Mouse (Mus musculus): ENCODE measurements around the gene Rrp9. TPM values are rescaled to one million over a fixed set of nuclear protein-coding genes. Genes with fewer than 3 reads are reported as not detected.

The Rrp9 gene
- total and polyA plus RNA-seq, 2 experiments from 2014 or later, result 21.0 to 54.6 TPM

DNA sequence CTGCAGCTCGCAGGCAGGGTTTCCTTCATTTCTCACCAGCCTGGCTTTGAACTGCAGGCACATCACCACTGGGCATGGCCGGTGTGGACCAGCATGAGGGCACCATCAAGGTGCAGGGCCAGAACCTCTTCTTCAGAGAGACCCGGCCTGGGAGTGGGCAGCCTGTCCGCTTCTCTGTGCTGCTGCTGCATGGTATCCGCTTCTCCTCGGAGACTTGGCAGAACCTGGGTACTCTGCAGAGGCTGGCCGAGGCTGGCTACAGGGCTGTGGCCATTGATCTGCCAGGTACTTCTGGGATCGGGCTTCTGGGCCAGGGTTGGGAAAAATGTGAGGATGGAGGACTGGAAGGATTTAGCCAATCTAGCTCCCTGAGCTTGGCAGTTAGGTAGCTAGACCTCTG, 25.8 kb upstream of the Rrp9 start:
- Histone ChIP-seq H3K36me3 (replicated peaks; ENCODE audit: control insufficient read depth, insufficient read depth, low read length) (no peaks in the 10 kb centered on the region), H3K4me3 (ENCODE audit: low read depth, low read length) (no peak overlapping the region), H3K27me3 (ENCODE audit: control insufficient read depth, insufficient read depth, low read length) (no peaks in the 10 kb centered on the region), H3K9ac (replicated peaks; ENCODE audit: low read depth, low read length) (no peak overlapping the region), H3K9me3 (replicated peaks; ENCODE audit: control insufficient read depth, low read length) (no peaks in the 10 kb centered on the region), H3K4me2 (ENCODE audit: low read depth, low read length) (no peak overlapping the region), H3K4me1 (ENCODE audit: control insufficient read depth, insufficient read depth) (peaks cover 45% of the 10 kb centered on the region), H3K27ac (ENCODE audit: low read depth) (no peak overlapping the region)
- TF ChIP-seq EP300 (IDR thresholded peaks at IDR 0.05; ENCODE audit: low read depth), result no peak
- 93% methylated on average over 8 of the region's 8 CpGs for WGBS
- DNase-seq (ENCODE audit: low spot score) (no peak), ATAC-seq (ENCODE audit: insufficient read depth, low read depth) (no peak)

DNA sequence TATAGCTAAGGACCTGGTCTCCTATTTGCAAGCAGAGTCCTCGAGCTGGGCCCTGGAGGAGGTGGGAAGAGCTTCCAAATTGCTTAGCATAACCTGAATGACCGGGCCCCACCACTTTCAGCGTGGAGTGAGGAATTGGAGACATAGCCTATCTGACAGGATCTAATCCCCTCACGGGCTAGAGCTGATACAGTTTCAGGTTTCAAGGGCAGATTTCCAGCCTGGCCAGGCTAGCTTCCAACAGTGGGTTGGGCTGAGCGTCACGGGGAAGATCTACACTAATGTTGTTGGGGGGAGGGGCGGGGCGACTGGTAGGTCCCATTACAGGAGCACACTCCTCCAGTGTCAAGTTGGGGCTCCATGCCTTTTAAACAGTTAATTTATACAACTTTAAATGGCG, 25.1 kb upstream of the Rrp9 start:
- Histone ChIP-seq H3K4me1 (ENCODE audit: control insufficient read depth, insufficient read depth) (peaks cover 52% of the 10 kb centered on the region), H3K27ac (ENCODE audit: low read depth) (no peak overlapping the region), H3K4me3 (ENCODE audit: low read depth, low read length) (no peak overlapping the region), H3K27me3 (ENCODE audit: control insufficient read depth, insufficient read depth, low read length) (no peaks in the 10 kb centered on the region), H3K36me3 (replicated peaks; ENCODE audit: control insufficient read depth, insufficient read depth, low read length) (no peaks in the 10 kb centered on the region), H3K9ac (replicated peaks; ENCODE audit: low read depth, low read length) (no peak overlapping the region), H3K9me3 (replicated peaks; ENCODE audit: control insufficient read depth, low read length) (no peaks in the 10 kb centered on the region), H3K4me2 (ENCODE audit: low read depth, low read length) (0 out of 2 replicates have a peak overlapping the region, but pooled peaks have one; percentile 19)
- TF ChIP-seq EP300 (IDR thresholded peaks at IDR 0.05; ENCODE audit: low read depth) (no peak), CTCF (IDR thresholded peaks at IDR 0.05; ENCODE audit: low read depth) (no peak)
- WGBS, result 17% methylated on average over 9 of the region's 9 CpGs
- DNase-seq (ENCODE audit: low spot score) (no peak), ATAC-seq (ENCODE audit: insufficient read depth, low read depth) (no peak)

DNA sequence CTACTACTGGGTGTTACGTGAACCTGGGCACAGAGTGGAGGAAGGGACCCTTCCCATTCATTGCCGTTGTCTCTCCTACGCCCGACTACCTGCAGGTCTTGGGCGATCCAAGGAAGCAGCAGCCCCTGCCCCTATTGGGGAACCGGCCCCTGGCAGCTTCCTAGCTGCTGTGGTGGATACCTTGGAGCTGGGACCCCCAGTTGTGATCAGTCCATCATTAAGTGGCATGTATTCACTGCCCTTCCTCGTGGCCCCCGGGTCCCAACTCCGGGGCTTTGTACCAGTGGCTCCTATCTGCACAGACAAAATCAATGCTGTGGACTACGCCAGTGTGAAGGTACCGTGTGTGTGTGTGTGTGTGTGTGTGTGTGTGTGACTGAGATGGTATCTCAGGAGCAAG, 24.5 kb upstream of the Rrp9 start:
- H3K4me1 ChIP-seq (ENCODE audit: control insufficient read depth, insufficient read depth), result peaks cover 58% of the 10 kb centered on the region
- no peak overlapping the region for H3K4me2 ChIP-seq (ENCODE audit: low read depth, low read length)
- no peaks in the 10 kb centered on the region for H3K9me3 ChIP-seq (replicated peaks; ENCODE audit: control insufficient read depth, low read length)
- H3K27me3 ChIP-seq (ENCODE audit: control insufficient read depth, insufficient read depth, low read length), result no peaks in the 10 kb centered on the region
- 75% methylated on average over 11 of the region's 11 CpGs for WGBS
- H3K36me3 ChIP-seq (replicated peaks; ENCODE audit: control insufficient read depth, insufficient read depth, low read length), result no peaks in the 10 kb centered on the region
- H3K27ac ChIP-seq (ENCODE audit: low read depth), result no peak overlapping the region
- ATAC-seq (ENCODE audit: insufficient read depth, low read depth) (no peak), DNase-seq (ENCODE audit: low spot score) (no peak)
- no peak overlapping the region for H3K4me3 ChIP-seq (ENCODE audit: low read depth, low read length)
- no peak overlapping the region for H3K9ac ChIP-seq (replicated peaks; ENCODE audit: low read depth, low read length)
- TF ChIP-seq EP300 (IDR thresholded peaks at IDR 0.05; ENCODE audit: low read depth) (no peak), CTCF (IDR thresholded peaks at IDR 0.05; ENCODE audit: low read depth) (no peak)

DNA sequence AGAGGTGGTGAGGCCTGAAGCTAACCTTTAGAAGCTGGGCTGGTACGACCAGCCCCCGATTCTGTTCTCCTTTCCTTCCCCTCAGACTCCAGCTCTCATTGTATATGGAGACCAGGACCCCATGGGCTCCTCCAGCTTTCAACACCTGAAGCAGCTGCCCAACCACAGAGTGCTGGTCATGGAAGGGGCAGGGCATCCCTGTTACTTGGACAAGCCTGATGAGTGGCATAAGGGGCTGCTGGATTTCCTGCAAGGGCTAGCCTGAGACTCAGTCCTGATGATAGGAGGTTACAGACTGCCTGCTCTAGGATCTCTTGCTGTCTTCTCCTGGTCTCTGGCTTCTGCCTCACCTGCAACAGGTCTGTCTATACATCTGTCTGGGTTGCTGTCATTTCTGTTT, 23.9 kb upstream of the Rrp9 start:
- DNase-seq (ENCODE audit: low spot score) (no peak), ATAC-seq (ENCODE audit: insufficient read depth, low read depth) (no peak)
- TF ChIP-seq CTCF (IDR thresholded peaks at IDR 0.05; ENCODE audit: low read depth) (no peak), EP300 (IDR thresholded peaks at IDR 0.05; ENCODE audit: low read depth) (no peak)
- Histone ChIP-seq H3K9me3 (replicated peaks; ENCODE audit: control insufficient read depth, low read length) (no peaks in the 10 kb centered on the region), H3K4me3 (ENCODE audit: low read depth, low read length) (no peak overlapping the region), H3K4me1 (ENCODE audit: control insufficient read depth, insufficient read depth) (peaks cover 64% of the 10 kb centered on the region), H3K36me3 (replicated peaks; ENCODE audit: control insufficient read depth, insufficient read depth, low read length) (no peaks in the 10 kb centered on the region), H3K9ac (replicated peaks; ENCODE audit: low read depth, low read length) (no peak overlapping the region), H3K4me2 (ENCODE audit: low read depth, low read length) (no peak overlapping the region), H3K27me3 (ENCODE audit: control insufficient read depth, insufficient read depth, low read length) (no peaks in the 10 kb centered on the region), H3K27ac (ENCODE audit: low read depth) (no peak overlapping the region)
- WGBS, result 63% methylated on average over 2 of the region's 2 CpGs

DNA sequence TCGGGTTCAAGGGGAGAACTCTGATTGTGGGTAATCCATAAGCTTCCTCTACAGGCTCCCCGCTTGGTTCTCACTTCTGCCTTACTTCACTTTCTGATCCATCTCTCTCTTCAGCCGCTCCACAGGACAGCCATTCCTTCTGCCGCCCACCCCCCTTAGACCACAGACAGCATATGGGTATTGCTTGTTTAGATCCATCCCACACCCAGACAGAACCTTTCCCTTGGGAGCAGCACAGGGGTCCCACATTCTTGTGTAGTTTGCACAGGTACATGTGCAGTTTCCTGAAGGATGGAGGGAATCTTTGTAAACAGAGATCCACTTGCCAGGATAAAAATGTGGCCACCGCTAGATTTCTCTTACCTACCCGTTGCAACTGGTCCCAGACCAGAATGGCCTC, 23.4 kb upstream of the Rrp9 start:
- Histone ChIP-seq H3K9me3 (replicated peaks; ENCODE audit: control insufficient read depth, low read length) (no peaks in the 10 kb centered on the region), H3K36me3 (replicated peaks; ENCODE audit: control insufficient read depth, insufficient read depth, low read length) (no peaks in the 10 kb centered on the region), H3K27ac (ENCODE audit: low read depth) (no peak overlapping the region), H3K4me2 (ENCODE audit: low read depth, low read length) (no peak overlapping the region), H3K4me1 (ENCODE audit: control insufficient read depth, insufficient read depth) (peaks cover 69% of the 10 kb centered on the region), H3K27me3 (ENCODE audit: control insufficient read depth, insufficient read depth, low read length) (no peaks in the 10 kb centered on the region), H3K4me3 (ENCODE audit: low read depth, low read length) (no peak overlapping the region), H3K9ac (replicated peaks; ENCODE audit: low read depth, low read length) (no peak overlapping the region)
- DNase-seq (ENCODE audit: low spot score) (no peak), ATAC-seq (ENCODE audit: insufficient read depth, low read depth) (no peak)
- 63% methylated on average over 6 of the region's 6 CpGs for WGBS
- TF ChIP-seq CTCF (IDR thresholded peaks at IDR 0.05; ENCODE audit: low read depth) (no peak), EP300 (IDR thresholded peaks at IDR 0.05; ENCODE audit: low read depth) (no peak)

DNA sequence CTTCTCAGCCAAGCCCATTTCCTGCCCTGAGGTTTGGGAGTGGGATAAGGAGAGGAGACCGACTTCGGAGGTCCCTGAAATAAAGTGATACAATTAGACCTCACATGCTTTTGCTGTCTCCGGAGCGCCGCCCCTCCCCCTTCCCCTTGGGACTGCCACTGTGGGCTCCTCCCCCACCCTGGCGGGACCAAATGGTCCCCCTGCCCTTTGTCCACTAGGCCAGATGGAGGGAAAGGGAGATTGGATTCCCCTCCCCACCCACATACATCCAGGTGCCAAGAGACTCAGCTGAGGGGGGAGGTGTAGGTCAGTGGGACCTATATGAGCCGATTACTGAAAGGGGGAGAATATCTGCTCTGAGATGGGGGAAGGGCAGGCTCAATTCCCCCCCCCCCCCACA, 22.9 kb upstream of the Rrp9 start:
- DNase-seq (ENCODE audit: low spot score), result no peak
- 5% methylated on average over 7 of the region's 7 CpGs for WGBS
- peaks cover 70% of the 10 kb centered on the region for H3K4me1 ChIP-seq (ENCODE audit: control insufficient read depth, insufficient read depth)
- no peaks in the 10 kb centered on the region for H3K27me3 ChIP-seq (ENCODE audit: control insufficient read depth, insufficient read depth, low read length)
- H3K9me3 ChIP-seq (replicated peaks; ENCODE audit: control insufficient read depth, low read length), result no peaks in the 10 kb centered on the region
- H3K4me2 ChIP-seq (ENCODE audit: low read depth, low read length), result peak overlapping the region; percentile 65
- H3K27ac ChIP-seq (ENCODE audit: low read depth), result peak overlapping the region; percentile 78; the same call in 1 of the 2 replicates
- peak overlapping the region; percentile 72 for H3K4me3 ChIP-seq (ENCODE audit: low read depth, low read length)
- TF ChIP-seq CTCF (IDR thresholded peaks at IDR 0.05; ENCODE audit: low read depth) (no peak), EP300 (IDR thresholded peaks at IDR 0.05; ENCODE audit: low read depth) (no peak)
- ATAC-seq (ENCODE audit: insufficient read depth, low read depth), result no peak
- no peak overlapping the region for H3K9ac ChIP-seq (replicated peaks; ENCODE audit: low read depth, low read length)
- no peaks in the 10 kb centered on the region for H3K36me3 ChIP-seq (replicated peaks; ENCODE audit: control insufficient read depth, insufficient read depth, low read length)

All from heart, postnatal 0 days (tissue).